Mouse (Mus musculus) liver, embryonic 14.5 days (tissue): ENCODE data around the gene Lasp1.

Experiments used
- CTCF ChIP-seq: IDR thresholded peaks from 2 replicates; pipeline ENCODE4 v1.5.1; 2016; ENCODE audit warnings: antibody characterized with exemption, low read depth, control low read depth
- EP300 ChIP-seq: IDR thresholded peaks from 2 replicates; pipeline ENCODE4 v1.6.1; 2016; ENCODE audit warnings: antibody characterized with exemption, low read depth

DNA sequence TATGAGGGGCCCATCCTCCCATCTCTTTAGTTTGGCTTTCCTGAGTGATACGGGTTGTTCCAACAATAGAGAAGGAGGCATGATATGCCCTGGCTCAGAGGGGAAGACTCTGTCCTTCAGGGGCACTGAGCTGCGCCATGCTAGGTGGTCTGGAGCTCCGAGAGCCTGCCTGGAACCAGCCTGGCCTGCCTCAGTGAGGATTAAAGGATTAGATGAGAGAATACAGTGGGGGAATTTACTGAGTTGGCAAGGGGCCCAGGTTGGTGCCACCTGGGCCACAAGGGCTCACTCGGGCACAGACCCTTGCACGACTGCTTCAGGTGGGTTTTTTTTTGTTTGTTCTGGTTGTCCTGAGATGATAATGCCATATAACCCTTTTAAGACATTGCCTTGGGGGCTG, 17.4 kb downstream of the Lasp1 start:
- TF ChIP-seq CTCF (no peak), EP300 (no peak)
